Mouse (Mus musculus) forebrain, embryonic 11.5 days (tissue): ENCODE results near the gene Zfp426. TPM values are rescaled to one million over a fixed set of nuclear protein-coding genes. Genes with fewer than 3 reads are reported as not detected.

Experiments
- ATAC-seq: fragments of 200-750 bp; cut with Nextera tagmentation; replicated peaks from 2 replicates; pipeline ENCODE4 v1.8.0; 2017; ENCODE audit warnings: moderate TSS enrichment; ENCODE audit not compliant: low FRiP score
- DNase-seq: peaks from one replicate; pipeline ENCODE4 v3.0.0-alpha.2; 2017; ENCODE audit warnings: low spot score
- H3K27ac ChIP-seq: fragments of 300-500 bp; sonication (generic); 2 replicates; pipeline ENCODE4 v1.5.1; 2014; ENCODE audit warnings: low read depth, low read length
- H3K27me3 ChIP-seq: fragments of 300-500 bp; sonication (generic); 2 replicates; pipeline ENCODE4 v1.6.1; 2014; ENCODE audit warnings: mild to moderate bottlenecking, low read length, mixed read lengths; ENCODE audit not compliant: control insufficient read depth, insufficient read depth
- H3K36me3 ChIP-seq: fragments of 300-500 bp; sonication (generic); 2 replicates; pipeline ENCODE4 v1.6.1; 2014; ENCODE audit warnings: mild to moderate bottlenecking, low read length, moderate library complexity, mixed read lengths; ENCODE audit not compliant: control insufficient read depth, insufficient read depth
- H3K4me1 ChIP-seq: fragments of 300-500 bp; sonication (generic); replicated peaks from 2 replicates; pipeline ENCODE4 v1.6.1; 2014; ENCODE audit warnings: low read length, mixed read lengths; ENCODE audit not compliant: control insufficient read depth, insufficient read depth
- H3K4me2 ChIP-seq: fragments of 300-500 bp; sonication (generic); 2 replicates; pipeline ENCODE4 v1.6.1; 2014; ENCODE audit warnings: low read depth, mild to moderate bottlenecking, low read length, moderate library complexity, mixed read lengths; ENCODE audit not compliant: severe bottlenecking
- H3K4me3 ChIP-seq: fragments of 300-500 bp; sonication (generic); 2 replicates; pipeline ENCODE4 v1.5.1; 2014; ENCODE audit warnings: low read depth, low read length
- H3K9ac ChIP-seq: fragments of 300-500 bp; sonication (generic); 2 replicates; pipeline ENCODE4 v1.6.1; 2014; ENCODE audit warnings: low read length
- H3K9me3 ChIP-seq: fragments of 300-500 bp; sonication (generic); 2 replicates; pipeline ENCODE4 v1.6.1; 2016; ENCODE audit warnings: low read length, mixed read lengths; ENCODE audit not compliant: control insufficient read depth
- WGBS: fragments of 180-500 bp; shearing (Covaris S2); extraction: QIAGEN DNeasy Blood & Tissue Kit; methylation state at CpG from one replicate; pipeline ENCODE4 v1.1.7; 2014; 5-methylcytosine and 5-hydroxymethylcytosine counted together
- polyA plus RNA-seq: library from polyadenylated mRNA; unstranded; fragments of >200 nt; fragmentation: Nextera tagmentation; extraction: Ambion mirVana; gene quantifications from 2 replicates; pipeline ENCODE4 v1.2.1, GENCODE M21; 2014

The Zfp426 gene
- polyA plus RNA-seq, 1 experiment from 2014 or later, result 35.4 TPM

DNA sequence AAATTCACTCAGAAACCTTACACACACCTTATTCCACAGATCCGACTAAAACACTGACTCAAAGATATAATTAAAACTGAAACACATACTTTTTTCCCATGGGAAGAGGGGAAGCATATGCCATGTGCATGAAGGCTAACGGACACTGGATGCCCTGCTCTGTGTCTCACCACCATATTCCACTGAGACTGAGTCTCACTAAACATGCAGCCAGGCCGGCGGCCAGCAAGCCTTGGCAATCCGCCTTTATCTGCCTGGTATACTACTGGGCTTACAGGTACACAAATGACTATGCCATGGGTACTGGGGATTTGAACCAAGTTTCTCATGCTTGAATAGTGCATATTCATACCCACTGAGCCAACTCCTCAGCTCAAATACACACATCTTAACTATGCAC lies 13.2 kb downstream of the Zfp426 start:
- no peak for DNase-seq
- no peak overlapping the region for H3K9ac ChIP-seq
- no peak overlapping the region for H3K4me2 ChIP-seq
- no peaks in the 10 kb centered on the region for H3K4me1 ChIP-seq
- ATAC-seq, result no peak
- H3K36me3 ChIP-seq, result no peaks in the 10 kb centered on the region; the same call in 1 of the 2 replicates
- WGBS, result 92% methylated on average over 5 of the region's 5 CpGs
- H3K4me3 ChIP-seq, result no peak overlapping the region
- H3K27ac ChIP-seq, result no peak overlapping the region
- H3K9me3 ChIP-seq, result no peaks in the 10 kb centered on the region
- no peaks in the 10 kb centered on the region for H3K27me3 ChIP-seq

- 100% methylated on average over 1 of the region's 1 CpGs for WGBS
- H3K36me3 ChIP-seq, result peaks cover 5% of the 10 kb centered on the region
- DNase-seq, result no peak
These were observed 15.9 kb downstream of the Zfp426 start for GRCm38 (mm10) chr9:20476632-20477031.

GRCm38 (mm10) chr9:20466761-20467442 lies 25.6 kb downstream of the Zfp426 start:
- Histone ChIP-seq H3K4me2 (no peak overlapping the region), H3K4me3 (no peak overlapping the region), H3K9me3 (peaks cover 8% of the 10 kb centered on the region; the same call in 1 of the 2 replicates), H3K27ac (no peak overlapping the region), H3K27me3 (no peaks in the 10 kb centered on the region), H3K36me3 (peaks cover 23% of the 10 kb centered on the region), H3K4me1 (no peaks in the 10 kb centered on the region), H3K9ac (no peak overlapping the region)
- DNase-seq (peak; percentile 65), ATAC-seq (peak; percentile 71)
- WGBS, result 57% methylated on average over 7 of the region's 7 CpGs

More at GRCm38 (mm10) chr9:20476632-20477031, 15.9 kb downstream of the Zfp426 start:
- H3K27me3 ChIP-seq, result no peaks in the 10 kb centered on the region
- ATAC-seq, result no peak
- no peak overlapping the region for H3K4me2 ChIP-seq
- H3K27ac ChIP-seq, result no peak overlapping the region
- no peak overlapping the region for H3K4me3 ChIP-seq
- H3K9me3 ChIP-seq, result no peaks in the 10 kb centered on the region
- no peaks in the 10 kb centered on the region for H3K4me1 ChIP-seq
- no peak overlapping the region for H3K9ac ChIP-seq

- Histone ChIP-seq H3K9ac (peak within 1 kb of the TSS; percentile 95), H3K9me3 (no peaks in the 10 kb centered on the region), H3K27ac (peak within 1 kb of the TSS; percentile 68; the same call in 1 of the 2 replicates), H3K27me3 (no peaks in the 10 kb centered on the region), H3K4me3 (peak within 1 kb of the TSS; percentile 84), H3K36me3 (peaks cover under 1% of the 10 kb centered on the region), H3K4me2 (peak within 1 kb of the TSS; percentile 73), H3K4me1 (peaks cover 2% of the 10 kb centered on the region; the same call in 1 of the 2 replicates)
- WGBS, result under 1% methylated on average over 48 of the region's 48 CpGs
- DNase-seq (peak; percentile 80), ATAC-seq (peak; percentile 90)
These were observed 32.9 kb downstream of the Zfp426 start, which contains the start of gene Zfp26 for GRCm38 (mm10) chr9:20459377-20460317. Zfp26 (minus strand) TSS chr9:20460162.

DNA sequence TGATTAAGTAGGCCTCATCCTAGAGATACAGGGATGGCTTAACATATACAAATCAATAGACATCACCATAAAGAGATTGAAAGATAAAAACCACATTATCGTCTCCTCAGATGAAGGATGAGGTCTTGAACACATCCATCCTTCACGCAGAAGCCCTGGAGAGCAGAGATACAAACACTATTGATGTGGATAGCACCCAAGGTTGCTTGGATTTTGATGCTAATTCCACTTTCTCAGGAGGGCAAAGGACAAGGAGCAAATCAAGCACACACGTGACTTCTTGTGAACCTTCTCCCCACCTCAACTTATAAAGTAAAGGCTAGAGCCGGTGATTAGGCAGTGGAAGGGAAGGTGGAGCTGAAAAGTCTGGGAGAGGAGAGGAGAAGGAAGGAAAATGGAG lies 38.9 kb downstream of the Zfp426 start:
- no peak for ATAC-seq
- 92% methylated on average over 4 of the region's 4 CpGs for WGBS
- Histone ChIP-seq H3K4me2 (no peak overlapping the region), H3K4me3 (no peak overlapping the region), H3K9ac (no peak overlapping the region), H3K27ac (no peak overlapping the region), H3K9me3 (no peaks in the 10 kb centered on the region), H3K36me3 (peaks cover 8% of the 10 kb centered on the region), H3K27me3 (no peaks in the 10 kb centered on the region), H3K4me1 (peaks cover under 1% of the 10 kb centered on the region; the same call in 1 of the 2 replicates)
- no peak for DNase-seq

- H3K27ac ChIP-seq, result no peak overlapping the region
- H3K9ac ChIP-seq, result no peak overlapping the region
- no peaks in the 10 kb centered on the region for H3K4me1 ChIP-seq
- H3K27me3 ChIP-seq, result no peaks in the 10 kb centered on the region
- peaks cover 10% of the 10 kb centered on the region for H3K36me3 ChIP-seq
- H3K4me2 ChIP-seq, result no peak overlapping the region
- H3K9me3 ChIP-seq, result no peaks in the 10 kb centered on the region
- DNase-seq, result no peak
- H3K4me3 ChIP-seq, result no peak overlapping the region
- WGBS, result 97% methylated on average over 1 of the region's 1 CpGs
- ATAC-seq, result no peak
These were observed 41.1 kb downstream of the Zfp426 start for GRCm38 (mm10) chr9:20451493-20451892.

DNA sequence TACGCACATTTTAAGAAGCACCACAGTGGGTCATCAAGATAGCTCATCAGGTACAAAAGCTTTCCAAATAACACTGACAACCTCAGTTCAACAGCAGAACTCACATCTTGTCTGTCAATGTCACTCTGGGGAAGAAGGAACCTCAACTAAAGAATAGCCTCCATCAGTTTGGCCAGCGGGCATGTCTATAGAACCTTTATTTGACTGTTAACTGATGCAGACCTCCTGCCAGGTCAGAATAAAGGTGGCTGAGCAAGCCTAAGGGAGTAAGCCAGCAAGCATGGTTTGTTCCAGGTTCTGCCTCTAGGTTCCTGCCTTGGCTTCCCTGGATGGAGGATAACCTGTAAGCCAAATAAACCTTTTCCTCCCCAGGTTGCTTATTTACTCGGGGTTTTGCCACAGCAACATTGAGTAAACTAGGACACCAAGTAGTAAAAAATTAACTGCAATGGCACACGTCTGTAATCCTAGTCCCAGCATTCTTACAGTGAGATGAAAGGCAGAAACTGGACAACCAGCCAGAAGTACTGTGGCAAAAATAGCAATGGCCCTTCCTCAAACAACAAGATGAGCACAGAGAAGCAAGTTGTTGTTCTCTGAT lies 49.3 kb downstream of the Zfp426 start:
- DNase-seq (no peak), ATAC-seq (no peak)
- H3K27ac ChIP-seq, result no peak overlapping the region
- peaks cover 3% of the 10 kb centered on the region; the same call in 1 of the 2 replicates for H3K9me3 ChIP-seq
- H3K36me3 ChIP-seq, result peaks cover 34% of the 10 kb centered on the region
- H3K4me1 ChIP-seq, result no peaks in the 10 kb centered on the region
- H3K4me2 ChIP-seq, result no peak overlapping the region
- H3K9ac ChIP-seq, result no peak overlapping the region
- 90% methylated on average over 4 of the region's 4 CpGs for WGBS
- no peaks in the 10 kb centered on the region for H3K27me3 ChIP-seq
- H3K4me3 ChIP-seq, result no peak overlapping the region

DNA sequence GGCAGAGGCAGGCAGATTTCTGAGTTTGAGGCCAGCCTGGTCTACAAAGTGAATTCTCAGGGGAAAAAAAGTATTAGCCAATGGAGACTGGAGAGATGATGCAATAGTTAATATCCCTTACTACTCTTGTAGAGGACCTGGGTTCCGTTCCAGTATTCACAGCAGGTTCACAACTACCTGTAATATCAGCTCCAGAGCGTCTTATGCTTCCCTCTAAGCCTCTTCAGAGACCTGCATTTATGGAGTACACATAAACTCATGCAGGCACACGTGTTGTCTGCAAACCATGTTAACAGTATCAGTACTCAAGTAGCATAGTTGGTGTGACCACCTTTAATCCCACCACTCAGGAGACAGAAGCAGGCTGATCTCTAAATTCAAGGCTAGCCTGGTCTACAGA lies 62.5 kb downstream of the Zfp426 start:
- Histone ChIP-seq H3K27ac (no peak overlapping the region), H3K4me2 (no peak overlapping the region), H3K36me3 (no peaks in the 10 kb centered on the region; the same call in 1 of the 2 replicates), H3K27me3 (no peaks in the 10 kb centered on the region), H3K9ac (no peak overlapping the region), H3K4me3 (no peak overlapping the region), H3K4me1 (no peaks in the 10 kb centered on the region), H3K9me3 (no peaks in the 10 kb centered on the region)
- WGBS, result 83% methylated on average over 3 of the region's 3 CpGs
- DNase-seq (no peak), ATAC-seq (no peak)
